Mouse (Mus musculus) limb, embryonic 12.5 days (tissue): ENCODE data around the gene Lrrc7. TPM values are rescaled to one million over a fixed set of nuclear protein-coding genes. Genes with fewer than 3 reads are reported as not detected.
A peak's percentile ranks its signal among the peaks of the same experiment; 100 is the strongest.

Source experiments
- ATAC-seq: fragments of 200-750 bp; cut with Nextera tagmentation; 2 replicates; pipeline ENCODE4 v1.8.0; 2017; ENCODE audit warnings: low read depth, moderate TSS enrichment; ENCODE audit not compliant: insufficient number of reproducible peaks, insufficient read depth, low FRiP score, low TSS enrichment
- H3K27ac ChIP-seq: fragments of 300-500 bp; sonication (generic); 2 replicates; pipeline ENCODE4 v1.5.1; 2016; ENCODE audit warnings: mild to moderate bottlenecking, moderate library complexity
- H3K27me3 ChIP-seq: fragments of 300-500 bp; sonication (generic); 2 replicates; pipeline ENCODE4 v1.6.1; 2016; ENCODE audit warnings: mild to moderate bottlenecking, moderate library complexity
- H3K36me3 ChIP-seq: fragments of 300-500 bp; sonication (generic); 2 replicates; pipeline ENCODE4 v1.6.1; 2016; ENCODE audit warnings: mild to moderate bottlenecking, moderate library complexity
- H3K4me1 ChIP-seq: fragments of 300-500 bp; sonication (generic); replicated peaks from 2 replicates; pipeline ENCODE4 v1.6.1; 2016
- H3K4me2 ChIP-seq: fragments of 300-500 bp; sonication (generic); 2 replicates; pipeline ENCODE4 v1.6.1; 2016; ENCODE audit warnings: mild to moderate bottlenecking, moderate library complexity
- H3K4me3 ChIP-seq: fragments of 300-500 bp; sonication (generic); replicated peaks from 2 replicates; pipeline ENCODE4 v1.5.1; 2016; ENCODE audit warnings: mild to moderate bottlenecking
- H3K9ac ChIP-seq: fragments of 300-500 bp; sonication (generic); replicated peaks from 2 replicates; pipeline ENCODE4 v1.6.1; 2016; ENCODE audit warnings: mild to moderate bottlenecking, moderate library complexity
- H3K9me3 ChIP-seq: fragments of 300-500 bp; sonication (generic); 2 replicates; pipeline ENCODE4 v1.6.1; 2016; ENCODE audit warnings: mild to moderate bottlenecking, moderate library complexity
- WGBS: fragments of 180-500 bp; shearing (Covaris S2); methylation state at CpG from one replicate; pipeline ENCODE4 v1.1.7; 2016; 5-methylcytosine and 5-hydroxymethylcytosine counted together
- polyA plus RNA-seq: library from polyadenylated mRNA; unstranded; fragments of >200 nt; fragmentation: Nextera tagmentation; extraction: Ambion mirVana; gene quantifications from 2 replicates; pipeline ENCODE4 v1.2.1, GENCODE M21; 2016

Lrrc7 gene
- polyA plus RNA-seq, 1 experiment from 2014 or later = 0.35 TPM

- Histone ChIP-seq H3K9ac (no peak overlapping the region), H3K9me3 (no peaks in the 10 kb centered on the region), H3K4me2 (no peak overlapping the region), H3K27me3 (no peaks in the 10 kb centered on the region), H3K4me1 (no peaks in the 10 kb centered on the region; the same call in 1 of the 2 replicates), H3K4me3 (no peak overlapping the region), H3K27ac (no peak overlapping the region), H3K36me3 (peaks cover 25% of the 10 kb centered on the region; the same call in 1 of the 2 replicates)
- WGBS = 95% methylated on average over 2 of the region's 2 CpGs
- no peak for ATAC-seq
Measured at GRCm38 (mm10) chr3:158065256-158065655, 496.8 kb downstream of the Lrrc7 start.

- no peak overlapping the region for H3K9ac ChIP-seq
- H3K4me2 ChIP-seq = no peak overlapping the region
- no peaks in the 10 kb centered on the region for H3K9me3 ChIP-seq
- peaks cover 48% of the 10 kb centered on the region for H3K36me3 ChIP-seq
- ATAC-seq = no peak; the same call in 1 of the 2 replicates
- no peaks in the 10 kb centered on the region for H3K27me3 ChIP-seq
- whole genome bisulfite sequencing = 95% methylated on average over 5 of the region's 5 CpGs
- H3K4me1 ChIP-seq = no peaks in the 10 kb centered on the region
- no peak overlapping the region for H3K4me3 ChIP-seq
- H3K27ac ChIP-seq = no peak overlapping the region
Measured at GRCm38 (mm10) chr3:158061811-158062523, 500.1 kb downstream of the Lrrc7 start.

- Histone ChIP-seq H3K4me2 (no peak overlapping the region), H3K27me3 (no peaks in the 10 kb centered on the region), H3K4me3 (no peak overlapping the region), H3K9ac (no peak overlapping the region), H3K36me3 (peaks cover 57% of the 10 kb centered on the region), H3K4me1 (no peaks in the 10 kb centered on the region), H3K9me3 (no peaks in the 10 kb centered on the region), H3K27ac (no peak overlapping the region)
- 79% methylated on average over 2 of the region's 2 CpGs for WGBS
- ATAC-seq = no peak
Measured at GRCm38 (mm10) chr3:158060621-158061291, 501.3 kb downstream of the Lrrc7 start.

GRCm38 (mm10) chr3:158049508-158049907 lies 512.5 kb downstream of the Lrrc7 start:
- peaks cover 29% of the 10 kb centered on the region; the same call in 1 of the 2 replicates for H3K36me3 ChIP-seq
- no peak for ATAC-seq
- H3K4me1 ChIP-seq = no peaks in the 10 kb centered on the region
- H3K9me3 ChIP-seq = no peaks in the 10 kb centered on the region
- no peak overlapping the region for H3K4me3 ChIP-seq
- 90% methylated on average over 2 of the region's 2 CpGs for WGBS
- H3K4me2 ChIP-seq = no peak overlapping the region
- no peak overlapping the region for H3K27ac ChIP-seq
- no peaks in the 10 kb centered on the region for H3K27me3 ChIP-seq
- H3K9ac ChIP-seq = no peak overlapping the region

GRCm38 (mm10) chr3:158040755-158041154 lies 521.3 kb downstream of the Lrrc7 start:
- Histone ChIP-seq H3K4me3 (no peak overlapping the region), H3K27ac (no peak overlapping the region), H3K4me1 (peaks cover 5% of the 10 kb centered on the region), H3K27me3 (no peaks in the 10 kb centered on the region), H3K9me3 (no peaks in the 10 kb centered on the region), H3K36me3 (peaks cover 3% of the 10 kb centered on the region; the same call in 1 of the 2 replicates), H3K9ac (no peak overlapping the region), H3K4me2 (no peak overlapping the region)
- ATAC-seq = no peak
- WGBS = 93% methylated on average over 2 of the region's 2 CpGs

- Histone ChIP-seq H3K4me1 (peaks cover 14% of the 10 kb centered on the region), H3K9ac (no peak overlapping the region), H3K4me2 (no peak overlapping the region), H3K36me3 (no peaks in the 10 kb centered on the region), H3K27me3 (no peaks in the 10 kb centered on the region), H3K27ac (no peak overlapping the region), H3K4me3 (no peak overlapping the region), H3K9me3 (no peaks in the 10 kb centered on the region)
- ATAC-seq = no peak
- 100% methylated on average over 2 of the region's 3 CpGs for WGBS
Measured at GRCm38 (mm10) chr3:158038106-158038505, 523.9 kb downstream of the Lrrc7 start.

- H3K9me3 ChIP-seq = no peaks in the 10 kb centered on the region
- H3K4me1 ChIP-seq = peaks cover 22% of the 10 kb centered on the region
- H3K9ac ChIP-seq = peak within 1 kb of the TSS; percentile 75
- ATAC-seq = peak; percentile 94
- H3K27me3 ChIP-seq = no peaks in the 10 kb centered on the region
- no peaks in the 10 kb centered on the region for H3K36me3 ChIP-seq
- peak within 1 kb of the TSS; percentile 61 for H3K4me3 ChIP-seq
- H3K4me2 ChIP-seq = peak within 1 kb of the TSS; percentile 71
- under 1% methylated on average over 55 of the region's 55 CpGs for WGBS
- peak within 1 kb of the TSS; percentile 89 for H3K27ac ChIP-seq
Measured at GRCm38 (mm10) chr3:158036329-158036988, 525.6 kb downstream of the Lrrc7 start, which contains the start of the genes Srsf11 and Lrrc40. Gene Srsf11 (minus strand): TSS chr3:158036639. Gene Lrrc40 (plus strand): TSS chr3:158036662.

GRCm38 (mm10) chr3:158035866-158036265 lies 526.2 kb downstream of the Lrrc7 start:
- peak overlapping the region; percentile 75 for H3K9ac ChIP-seq
- peak overlapping the region; percentile 61 for H3K4me3 ChIP-seq
- H3K4me1 ChIP-seq = peaks cover 22% of the 10 kb centered on the region
- H3K9me3 ChIP-seq = no peaks in the 10 kb centered on the region
- peak overlapping the region; percentile 71 for H3K4me2 ChIP-seq
- H3K27me3 ChIP-seq = no peaks in the 10 kb centered on the region
- WGBS = 2% methylated on average over 11 of the region's 11 CpGs
- no peak for ATAC-seq
- peak overlapping the region; percentile 89 for H3K27ac ChIP-seq
- no peaks in the 10 kb centered on the region for H3K36me3 ChIP-seq
